8 mouse cellular contexts compared by ENCODE assay signal in the genomic region with DNA sequence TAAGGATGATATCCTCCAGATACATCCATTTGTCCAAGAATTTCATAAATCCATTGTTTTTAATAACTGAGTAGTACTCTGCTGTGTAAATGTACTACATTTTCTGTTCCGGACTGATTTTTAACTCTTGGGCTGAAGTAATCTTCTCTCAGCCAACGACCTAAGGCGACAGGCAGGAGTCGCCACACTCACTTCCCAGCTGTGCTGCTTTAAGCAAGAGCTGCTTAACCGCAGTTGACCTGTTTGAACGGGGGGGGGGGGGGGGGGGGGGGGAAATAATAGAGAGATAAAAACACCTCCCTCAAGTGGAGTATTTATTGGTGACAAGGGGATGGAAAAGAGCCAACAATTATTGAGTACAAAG. TPM values are rescaled to one million over a fixed set of nuclear protein-coding genes. Genes with fewer than 3 reads are reported as not detected.
DNase-seq lines count a peak whose midpoint lies in the region; ATAC-seq lines count a peak whose summit lies in the region.

No protein-coding gene starts in this region.

- no peak for DNase-seq in heart, adult 8-10 months (ENCODE audit: low spot score)
- DNase-seq in forebrain, embryonic 10.5 days (ENCODE audit: extremely low spot score, low spot score): no peak
- peak; percentile 8 to 23 for DNase-seq in natural killer cell, adult 2 months (ENCODE audit: low spot score in 2 of 2)
- DNase-seq in cerebellum, adult 11-12 months: no peak
- no peak for DNase-seq in spleen, postnatal 14 days (ENCODE audit: low spot score in 2 of 2)
- DNase-seq in frontal cortex, postnatal 36 days (ENCODE audit: low spot score in 2 of 2): no peak

- peak overlapping the region; percentile 74 for H3K4me2 ChIP-seq in heart, embryonic 15.5 days
- peak overlapping the region; percentile 63 for H3K4me2 ChIP-seq in limb, embryonic 15.5 days

- 7% methylated on average over 6 of the region's 6 CpGs for WGBS in heart, embryonic 15.5 days
- WGBS in forebrain, embryonic 10.5 days: 12% methylated on average over 6 of the region's 6 CpGs
- WGBS in limb, embryonic 15.5 days: 4% methylated on average over 6 of the region's 6 CpGs

- H3K36me3 ChIP-seq in heart, embryonic 15.5 days: no peaks in the 10 kb centered on the region
- H3K36me3 ChIP-seq in forebrain, embryonic 10.5 days (replicated peaks): no peaks in the 10 kb centered on the region
- H3K36me3 ChIP-seq in limb, embryonic 15.5 days: no peaks in the 10 kb centered on the region

- no peak for ATAC-seq in heart, embryonic 15.5 days (replicated peaks; ENCODE audit: insufficient number of reproducible peaks, insufficient read depth, low FRiP score, low read depth)
- ATAC-seq in limb, embryonic 15.5 days (ENCODE audit: insufficient number of reproducible peaks, low FRiP score, low TSS enrichment, low read depth): no peak

- H3K9me3 ChIP-seq in heart, embryonic 15.5 days (replicated peaks): no peaks in the 10 kb centered on the region
- H3K9me3 ChIP-seq in forebrain, embryonic 10.5 days: no peaks in the 10 kb centered on the region
- H3K9me3 ChIP-seq in limb, embryonic 15.5 days: no peaks in the 10 kb centered on the region

- peak overlapping the region; percentile 46; the same call in 1 of the 2 replicates for H3K27ac ChIP-seq in heart, embryonic 15.5 days
- peak overlapping the region; percentile 80 for H3K27ac ChIP-seq in forebrain, embryonic 10.5 days
- no peak overlapping the region for H3K27ac ChIP-seq in limb, embryonic 15.5 days

- no peaks in the 10 kb centered on the region for H3K27me3 ChIP-seq in heart, embryonic 15.5 days
- H3K27me3 ChIP-seq in forebrain, embryonic 10.5 days (ENCODE audit: poor library complexity, severe bottlenecking): peaks cover 17% of the 10 kb centered on the region
- no peaks in the 10 kb centered on the region for H3K27me3 ChIP-seq in limb, embryonic 15.5 days

- H3K4me1 ChIP-seq in heart, embryonic 15.5 days (replicated peaks): 0 out of 2 replicates have a peak, but pooled peaks cover 3% of the 10 kb centered on the region
- peaks cover 32% of the 10 kb centered on the region for H3K4me1 ChIP-seq in forebrain, embryonic 10.5 days
- H3K4me1 ChIP-seq in limb, embryonic 15.5 days: peaks cover 4% of the 10 kb centered on the region; the same call in 1 of the 2 replicates

- peak overlapping the region; percentile 48 for H3K4me3 ChIP-seq in heart, embryonic 15.5 days
- peak overlapping the region; percentile 55 for H3K4me3 ChIP-seq in forebrain, embryonic 10.5 days
- H3K4me3 ChIP-seq in limb, embryonic 15.5 days: peak overlapping the region; percentile 39

- H3K9ac ChIP-seq in heart, embryonic 15.5 days: no peak overlapping the region; the same call in 1 of the 2 replicates
- H3K9ac ChIP-seq in limb, embryonic 15.5 days: no peak overlapping the region

RNA-seq across cellular contexts. Expression of a gene that starts 13.0 kb away (rescaled TPM):
- 78.5 and 85.9 TPM in 2 replicates for polyA plus RNA-seq in heart, embryonic 15.5 days (2015; fragmentation: Nextera tagmentation; extraction: Ambion mirVana)
- total RNA-seq in heart, adult 8-10 months (2022): 10 to 100 TPM; 27.3 to 31.2 (median 30.1) TPM
- polyA plus RNA-seq in forebrain, embryonic 10.5 days (2016; fragmentation: Nextera tagmentation; extraction: Ambion mirVana): 243 and 253 TPM in 2 replicates
- polyA plus RNA-seq in limb, embryonic 15.5 days (2015; fragmentation: Nextera tagmentation; extraction: Ambion mirVana): 125 TPM in 2 replicates

Comparison
In these comparisons a context has a peak if more than half of its experiments do, and no peak if none do; other contexts are left out.
1. DNase-seq: peak in natural killer cell, adult 2 months (2 of 2); none in heart, adult 8-10 months (single experiment), forebrain, embryonic 10.5 days (single experiment), cerebellum, adult 11-12 months (single experiment), spleen, postnatal 14 days (0 of 2) and frontal cortex, postnatal 36 days (0 of 2).
2. Peak in every context shown above with its lines, with median percentiles within 50 percentile points of each other: H3K4me3 ChIP-seq.